Comparison of ENCODE assay signal across 15 mouse cellular contexts in the genomic region with DNA sequence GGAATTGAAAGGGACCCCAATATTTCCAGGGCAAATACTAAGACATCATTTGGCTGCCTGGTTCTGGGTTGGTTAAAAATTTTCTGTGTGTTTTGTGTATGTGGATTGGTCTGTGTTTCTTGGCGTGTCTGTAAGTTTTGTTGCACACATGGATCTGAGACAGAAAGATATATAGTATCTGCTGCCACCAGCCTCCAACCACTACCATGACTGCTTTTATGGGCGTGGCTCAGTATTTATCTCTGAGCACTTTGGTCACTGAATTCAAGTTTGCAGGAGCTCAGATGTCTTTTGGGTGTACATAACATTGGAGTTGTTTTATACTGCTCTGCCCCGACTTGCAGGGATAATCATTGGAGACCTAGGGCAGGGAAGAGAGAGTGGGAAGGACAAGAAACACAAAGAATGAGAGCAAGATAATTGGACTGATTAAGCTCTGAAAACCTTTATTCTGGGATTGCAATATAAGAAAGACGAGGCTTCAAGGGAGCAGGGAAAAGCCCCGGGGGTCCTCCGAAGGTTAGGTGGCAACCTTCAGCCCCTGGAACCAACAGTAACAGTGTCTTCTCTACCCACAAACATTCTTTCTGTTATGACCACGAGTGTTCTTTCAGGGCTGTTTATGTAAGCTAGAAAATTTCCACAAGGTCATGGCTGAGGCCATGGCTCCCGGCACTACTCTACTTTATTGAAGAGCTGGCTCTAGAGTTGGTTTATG. TPM values are rescaled to one million over a fixed set of nuclear protein-coding genes. Genes with fewer than 3 reads are reported as not detected.
DNase-seq lines count a peak whose midpoint lies in the region; ATAC-seq lines count a peak whose summit lies in the region.
"Had no signal": no experiment of that assay in that cellular context is flagged by ENCODE, and none has a peak within 500 bp of the region (broad histone marks: within the 10 kb centered on the region; RNA-seq: fewer than 3 reads in every experiment).

No protein-coding gene starts in this region.

- DNase-seq in adrenal gland, adult 8-10 months, result peak; percentile 12
- DNase-seq in adrenal gland, postnatal 4 days (ENCODE audit: low spot score in 2 of 2), result no peak
- peak; percentile 6 for DNase-seq in MEL-GATA-1-ER (ENCODE audit: extremely low read depth, low read depth)
- DNase-seq in cerebellum, adult 8-10 months, result no peak
- no peak for DNase-seq in testis, postnatal 10 days (ENCODE audit: low spot score)
- no peak for DNase-seq in heart, adult 18-20 months
- DNase-seq: cerebellum, adult 9-11 months; forebrain, postnatal 0 days; gastrocnemius, postnatal 10 days; right cerebral cortex, postnatal 14 days; thymus, postnatal 14 days had no signal

- ATAC-seq in erythroid progenitor cell, adult 5-6 weeks (replicated peaks; ENCODE audit: low FRiP score, poor library complexity, severe bottlenecking), result peak; percentile 97
- ATAC-seq in megakaryocyte progenitor cell, adult 5-6 weeks (replicated peaks; ENCODE audit: poor library complexity), result peak; percentile 97
- ATAC-seq: forebrain, postnatal 0 days; inflammation-experienced regulatory T-cells, adult 6 months; midbrain, embryonic 16.5 days had no signal

RNA-seq across cellular contexts. Expression of a gene that starts 15.8 kb away (rescaled TPM):
- total RNA-seq in adrenal gland, adult 8-10 months (2022), result 1 to 10 TPM; 1.0 to 2.0 (median 1.4) TPM
- total RNA-seq in adrenal gland, postnatal 4 days (2021), result 1 to 10 TPM; 3.0 to 4.3 TPM
- 2.5 and 3.8 TPM in 2 replicates for total RNA-seq in erythroid progenitor cell, adult 5-6 weeks (2015; ENCODE audit: low replicate concordance)
- total RNA-seq in erythroid progenitor cell, adult 5-6 weeks (2017; ENCODE audit: low replicate concordance), result 3.5 and 4.2 TPM in 2 replicates
- total RNA-seq in megakaryocyte progenitor cell, adult 5-6 weeks (2015), result 0.42 and 0.90 TPM in 2 replicates
- total RNA-seq in megakaryocyte progenitor cell, adult 5-6 weeks (2017), result 0.41 and 0.46 TPM in 2 replicates
- total RNA-seq in heart, adult 18-20 months (2021), result 1 to 10 TPM; 3.0 to 3.7 TPM

Comparison
In these comparisons a context has a peak if more than half of its experiments do, and no peak if none do; other contexts are left out.
1. DNase-seq: peak in adrenal gland, adult 8-10 months (single experiment) and MEL-GATA-1-ER (single experiment); none in adrenal gland, postnatal 4 days (0 of 2), cerebellum, adult 8-10 months (single experiment), testis, postnatal 10 days (single experiment) and heart, adult 18-20 months (0 of 2).